Mouse (Mus musculus) heart, postnatal 10 days (tissue): ENCODE data around the gene Nab2. TPM values are rescaled to one million over a fixed set of nuclear protein-coding genes. Genes with fewer than 3 reads are reported as not detected.

Experiments
- DNase-seq, 2 experiments: peaks; one replicate each; pipeline ENCODE4 v3.0.0; 2021
- intact Hi-C: fragments of 180-260 bp; cut with DNase I; formaldehyde crosslinking; loops from one replicate; pipeline ENCODE4 v1.15.1; 2025
- total RNA-seq, 2 experiments: library from RNA; stranded (reverse); gene quantifications; 2 replicates each; pipeline ENCODE4 v1.2.3; 2021

Nab2 gene
- total RNA-seq, 2 experiments from 2014 or later: 8.5 to 11.7 TPM

DNA sequence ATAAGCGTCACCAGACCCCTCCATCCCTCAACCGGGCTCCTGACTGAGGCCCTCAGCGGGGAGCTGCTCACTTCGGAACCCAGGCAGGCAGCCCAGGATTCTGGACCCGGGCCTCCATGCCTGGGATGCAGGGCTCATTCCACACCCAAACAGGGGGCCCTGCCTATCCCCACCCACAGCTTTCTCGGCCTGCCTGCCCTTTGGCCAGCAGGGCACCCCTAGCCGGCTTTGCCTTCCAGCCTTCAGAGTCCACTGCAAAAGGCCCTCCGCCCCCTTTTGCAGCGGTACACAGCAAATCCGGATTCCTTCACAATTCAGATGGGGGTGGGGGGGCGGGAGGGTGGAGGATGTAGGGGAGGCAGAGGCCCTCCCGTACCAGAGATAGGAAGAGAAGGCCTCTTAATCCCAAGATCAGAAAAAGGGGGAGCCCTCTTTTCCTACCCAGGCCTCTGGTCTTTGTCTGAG lies 48.4 kb downstream of the Nab2 start:
- intact Hi-C loops: no loop called here
- peak in 1 of 2 experiments; percentile 32 for DNase-seq

DNA sequence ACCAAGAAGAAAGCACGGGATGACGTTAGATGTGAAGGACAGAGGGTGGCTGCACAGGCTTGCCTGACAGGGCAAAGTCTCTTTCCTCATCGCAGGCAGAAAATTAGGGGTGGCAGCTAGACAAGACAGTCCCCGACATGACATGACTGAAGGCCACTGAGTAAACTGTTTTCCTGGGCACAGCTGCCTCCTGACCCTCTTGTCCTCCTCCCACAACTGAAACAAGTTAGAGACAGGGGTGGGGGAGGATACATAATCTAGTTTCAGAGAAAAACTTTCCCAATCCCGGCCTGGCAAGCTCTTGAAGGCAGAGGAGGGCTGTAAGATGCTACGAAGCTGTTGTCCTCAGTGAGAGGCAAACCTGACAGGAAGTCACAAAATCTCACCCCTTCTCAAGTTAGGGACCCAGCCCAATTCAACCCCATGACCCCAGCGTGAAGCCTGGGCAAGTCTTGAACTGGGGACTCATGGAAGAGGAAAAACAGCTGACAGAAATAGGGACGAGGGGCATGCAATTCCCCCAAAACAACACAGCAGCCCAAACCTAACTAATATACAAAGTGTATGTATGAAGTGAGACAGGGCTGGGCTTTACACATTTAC lies 49.1 kb downstream of the Nab2 start:
- intact Hi-C loops: no loop called here
- DNase-seq: peak in 1 of 2 experiments; percentile 33

DNA sequence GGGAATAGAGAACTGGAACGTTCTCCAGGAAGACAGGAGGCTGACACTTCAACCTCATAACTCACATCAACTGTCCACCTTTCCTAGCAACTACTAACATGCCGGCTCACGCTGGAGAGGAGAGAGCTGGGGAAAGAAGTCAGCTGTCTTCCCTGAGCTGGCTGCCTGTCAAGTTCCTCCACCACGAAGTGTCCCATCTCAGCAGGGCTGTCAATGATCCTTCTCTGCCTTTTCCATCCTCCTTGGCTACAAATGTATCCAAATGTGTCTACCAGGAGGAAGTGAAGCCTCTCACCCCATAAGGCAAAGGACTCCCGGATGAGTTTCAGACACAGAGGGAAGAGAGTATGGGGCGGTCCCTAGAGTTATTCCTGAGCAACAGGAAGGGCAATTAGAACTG lies 50.2 kb downstream of the Nab2 start:
- peak in 1 of 2 experiments; percentile 43 for DNase-seq
- intact Hi-C loops: no loop called here

- DNase-seq: no peak
- intact Hi-C loops: loop anchor here (2.0 kb wide), 1 partner anchor 16 kb away; no protein-coding TSS in a partner anchor
Measured at GRCm38 (mm10) chr10:127617294-127617693, 51.1 kb downstream of the Nab2 start.

GRCm38 (mm10) chr10:127616261-127616679 lies 52.1 kb downstream of the Nab2 start:
- intact Hi-C loops: loop anchor here (2.0 kb wide), 1 partner anchor 15 kb away; no protein-coding TSS in a partner anchor
- no peak for DNase-seq

GRCm38 (mm10) chr10:127615591-127615990 lies 52.8 kb downstream of the Nab2 start:
- peak; percentile 74 to 77 for DNase-seq

DNA sequence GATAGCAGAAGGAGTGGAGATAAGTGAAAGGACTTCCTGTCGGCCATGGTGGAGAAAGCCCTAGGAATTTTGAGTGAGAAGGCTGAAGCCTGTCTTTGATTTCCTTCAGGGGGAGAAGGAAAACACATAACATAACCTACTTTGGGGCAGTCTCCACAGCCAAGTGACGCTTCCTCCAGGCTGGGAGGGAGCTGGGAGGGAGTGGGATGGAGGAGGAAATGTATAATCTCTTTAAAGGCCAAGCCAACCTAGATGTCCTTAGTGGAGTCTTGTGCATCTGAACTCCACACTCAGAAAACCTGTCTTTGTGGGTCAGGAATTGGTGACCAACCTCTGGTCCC lies 53.4 kb downstream of the Nab2 start:
- intact Hi-C loops: no loop called here
- peak in 1 of 2 experiments; percentile 32 for DNase-seq

More at GRCm38 (mm10) chr10:127615591-127615990, 52.8 kb downstream of the Nab2 start:
- intact Hi-C loops: no loop called here

DNA sequence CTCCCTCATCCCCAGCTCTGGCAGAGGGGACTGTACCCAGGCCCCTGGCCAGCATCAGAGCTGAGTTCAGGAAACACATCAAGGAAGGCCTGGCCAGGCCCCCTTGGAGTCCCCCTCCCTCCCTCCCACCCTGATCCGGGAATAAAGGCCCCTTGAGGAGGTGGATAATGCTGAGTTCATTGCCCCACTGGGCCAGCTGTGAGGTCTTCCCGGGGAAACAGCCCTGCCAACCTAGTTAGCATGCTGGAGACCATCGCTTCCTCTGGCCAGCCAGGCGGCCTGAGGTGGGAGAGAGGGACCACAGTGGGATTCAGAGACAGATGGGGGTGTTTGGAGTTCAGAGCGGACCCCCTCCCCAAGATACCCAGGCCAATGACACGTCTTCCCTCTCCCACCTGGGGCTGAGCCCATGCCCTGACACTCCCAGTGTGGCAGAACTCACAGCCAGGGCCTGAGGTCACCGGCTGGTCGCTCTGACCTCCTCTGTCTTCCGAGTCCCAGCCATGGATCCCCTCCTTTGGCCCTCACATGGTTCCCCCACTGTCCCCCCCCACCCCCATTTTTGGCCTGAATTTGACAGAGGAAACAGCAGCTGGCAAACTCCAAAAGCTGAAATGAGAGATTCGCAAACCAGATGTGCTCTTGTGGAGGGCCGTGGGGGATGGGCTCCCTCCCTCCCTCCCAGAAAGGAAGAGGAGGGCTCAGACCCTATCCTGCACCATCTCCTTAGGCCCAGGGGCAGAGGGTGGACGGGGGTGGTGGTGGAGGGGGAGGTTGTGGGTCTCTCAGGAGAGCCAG lies 53.9 kb downstream of the Nab2 start:
- peak in 1 of 2 experiments; percentile 39 for DNase-seq
- intact Hi-C loops: no loop called here

DNA sequence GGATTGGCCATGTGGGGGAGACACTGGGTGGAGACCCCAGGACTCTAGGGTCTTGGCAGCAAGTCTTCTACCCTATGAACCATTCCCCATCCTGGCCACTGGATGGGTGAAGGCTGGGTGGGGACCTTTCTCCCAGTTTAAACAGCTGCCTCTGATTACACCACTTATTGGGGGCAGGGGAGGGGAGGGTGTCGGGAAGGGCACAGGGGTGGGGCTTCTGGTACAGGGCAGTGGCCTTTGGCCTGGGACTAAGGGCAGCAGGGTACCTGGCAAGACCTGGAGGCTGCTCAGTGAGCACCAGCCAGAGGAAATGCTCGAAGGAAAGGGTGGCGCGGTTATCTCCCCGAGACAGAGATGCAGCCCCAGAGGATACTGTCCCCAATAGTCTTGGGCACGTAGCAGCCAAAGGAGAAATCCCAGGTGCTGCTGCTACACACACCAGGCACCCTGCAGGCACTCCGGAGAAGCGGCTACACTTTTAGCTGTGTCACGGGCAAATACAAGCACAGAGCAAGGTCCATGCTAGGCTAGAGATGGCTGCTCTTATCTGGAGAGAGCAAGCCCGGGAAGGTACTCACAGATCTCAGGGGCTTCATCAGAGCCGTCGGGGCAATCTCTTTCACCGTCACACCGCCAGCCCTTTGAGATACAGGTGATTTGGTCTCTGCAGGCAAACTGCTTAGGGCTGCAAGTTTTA lies 56.1 kb downstream of the Nab2 start:
- intact Hi-C loops: no loop called here
- no peak for DNase-seq

Other genes starting within 250 kb of the Nab2 start
- gene Stac3, start 166.9 kb downstream of the Nab2 start, total RNA-seq: 1 to 10 TPM; 1.1 to 1.7 TPM
- gene Ndufa4l2, start 153.6 kb downstream of the Nab2 start, total RNA-seq: 10 to 100 TPM; 44.5 to 54.0 TPM
- 10 to 100 TPM; 41.3 to 41.7 TPM for gene Shmt2, start 146.1 kb downstream of the Nab2 start, total RNA-seq
- 1 to 10 TPM; 1.3 to 1.8 TPM for gene Nxph4, start 134.0 kb downstream of the Nab2 start, total RNA-seq
- gene Lrp1, start 47.4 kb downstream of the Nab2 start, total RNA-seq: 10 to 100 TPM; 95.8 to 96.3 TPM
- gene Stat6, start 25.6 kb downstream of the Nab2 start, total RNA-seq: 10 to 100 TPM; 45.9 to 46.8 TPM
- gene Nemp1, start 1.7 kb downstream of the Nab2 start, total RNA-seq: 1 to 10 TPM; 5.0 to 7.0 TPM
- not detected for gene Myo1a, start 36.6 kb upstream of the Nab2 start, total RNA-seq
- gene Tac2, start 55.9 kb upstream of the Nab2 start, total RNA-seq: not detected
- 1 to 10 TPM; 8.1 to 9.6 TPM for gene Zbtb39, start 71.0 kb upstream of the Nab2 start, total RNA-seq
- gene Gpr182, start 83.2 kb upstream of the Nab2 start, total RNA-seq: 1 to 10 TPM; 4.6 to 4.7 TPM
- gene Rdh1, start 91.2 kb upstream of the Nab2 start, total RNA-seq: under 1 TPM; 0.10 to 0.12 TPM
- under 1 TPM in 1 of 2 experiments, not detected in 1; 0.17 TPM for gene Rdh16f1, start 91.2 kb upstream of the Nab2 start, total RNA-seq
- under 1 TPM in 1 of 2 experiments, not detected in 1; 0.74 TPM for gene Rdh9, start 107.8 kb upstream of the Nab2 start, total RNA-seq
- not detected for gene Rdh16, start 132.6 kb upstream of the Nab2 start, total RNA-seq
- not detected for gene Rdh19, start 181.4 kb upstream of the Nab2 start, total RNA-seq
- not detected for gene Rdh16f2, start 197.9 kb upstream of the Nab2 start, total RNA-seq
- gene Rdh7, start 220.2 kb upstream of the Nab2 start, total RNA-seq: not detected
- not detected for gene Sdr9c7, start 229.9 kb upstream of the Nab2 start, total RNA-seq